Mouse (Mus musculus) limb, embryonic 14.5 days (tissue): ENCODE data around the gene Slc41a3. TPM values are rescaled to one million over a fixed set of nuclear protein-coding genes. Genes with fewer than 3 reads are reported as not detected.

Experiments used
- ATAC-seq: fragments of 200-750 bp; cut with Nextera tagmentation; 2 replicates; pipeline ENCODE4 v1.8.0; 2017; ENCODE audit warnings: low read depth, moderate number of reproducible peaks, moderate TSS enrichment; ENCODE audit not compliant: low FRiP score
- DNase-seq: peaks from one replicate; pipeline ENCODE4 v3.0.0-alpha.2; 2015; ENCODE audit warnings: low spot score
- H3K27ac ChIP-seq: fragments of 300-500 bp; sonication (generic); replicated peaks from 2 replicates; pipeline ENCODE4 v1.5.1; 2014; ENCODE audit warnings: low read depth, mild to moderate bottlenecking, low read length, moderate library complexity, mixed read lengths
- H3K27me3 ChIP-seq: fragments of 300-500 bp; sonication (generic); 2 replicates; pipeline ENCODE4 v1.6.1; 2014; ENCODE audit warnings: low read length, mixed read lengths; ENCODE audit not compliant: control insufficient read depth, insufficient read depth
- H3K36me3 ChIP-seq: fragments of 300-500 bp; sonication (generic); 2 replicates; pipeline ENCODE4 v1.6.1; 2014; ENCODE audit warnings: mild to moderate bottlenecking, low read length, moderate library complexity, mixed read lengths; ENCODE audit not compliant: control insufficient read depth, insufficient read depth
- H3K4me1 ChIP-seq: fragments of 300-500 bp; sonication (generic); 2 replicates; pipeline ENCODE4 v1.6.1; 2014; ENCODE audit warnings: antibody characterized with exemption, low read length, mixed read lengths; ENCODE audit not compliant: control insufficient read depth, insufficient read depth
- H3K4me2 ChIP-seq: fragments of 300-500 bp; sonication (generic); replicated peaks from 2 replicates; pipeline ENCODE4 v1.6.1; 2014; ENCODE audit warnings: low read depth, mild to moderate bottlenecking, low read length, moderate library complexity; ENCODE audit not compliant: severe bottlenecking
- H3K4me3 ChIP-seq: fragments of 300-500 bp; sonication (generic); replicated peaks from 2 replicates; pipeline ENCODE4 v1.5.1; 2014; ENCODE audit warnings: low read length
- H3K9ac ChIP-seq: fragments of 300-500 bp; sonication (generic); 2 replicates; pipeline ENCODE4 v1.6.1; 2014; ENCODE audit warnings: mild to moderate bottlenecking, low read depth, low read length, moderate library complexity; ENCODE audit not compliant: severe bottlenecking
- H3K9me3 ChIP-seq: fragments of 300-500 bp; sonication (generic); 2 replicates; pipeline ENCODE4 v1.6.1; 2016; ENCODE audit warnings: low read length; ENCODE audit not compliant: control insufficient read depth
- POLR2A ChIP-seq: fragments of 200-500 bp; IDR thresholded peaks from 2 replicates; pipeline ENCODE4 v1.8.0; 2012; ENCODE audit warnings: inconsistent platforms, mild to moderate bottlenecking, moderate library complexity, borderline replicate concordance; ENCODE audit not compliant: insufficient read depth, insufficient read length; ENCODE audit errors: extremely low read depth
- WGBS: fragments of 180-500 bp; shearing (Covaris S2); extraction: QIAGEN DNeasy Blood & Tissue Kit; methylation state at CpG from one replicate; pipeline ENCODE4 v1.1.7; 2014; 5-methylcytosine and 5-hydroxymethylcytosine counted together
- microRNA-seq: library from miRNA; unstranded; fragments of <30 nt; microRNA quantifications from one replicate; pipeline ENCODE4, GENCODE M21; 2016
- polyA plus RNA-seq, 2 experiments: library from polyadenylated mRNA; depleted of rRNA in 1 of 2; stranded (reverse) in 1 of 2; unstranded in 1 of 2; fragments of >200 nt; fragmentation: Nextera tagmentation in 1 of 2; extraction: Ambion mirVana in 1 of 2; gene quantifications; 2 replicates each; pipeline versions ENCODE4 v1.2.1 to v1.2.3; 2012 to 2014

Slc41a3 gene
- polyA plus RNA-seq, 2 experiments: 5.4 to 5.9 TPM

- H3K36me3 ChIP-seq: peaks cover 70% of the 10 kb centered on the region
- no peak overlapping the region for H3K4me2 ChIP-seq
- WGBS: 85% methylated on average over 2 of the region's 2 CpGs
Observed at GRCm38 (mm10) chr6:90691935-90692334, 87.4 kb downstream of the Slc41a3 start.

GRCm38 (mm10) chr6:90692404-90692803 lies 87.9 kb downstream of the Slc41a3 start:
- ATAC-seq (no peak), DNase-seq (no peak)
- 80% methylated on average over 2 of the region's 2 CpGs for WGBS
- H3K36me3 ChIP-seq: peaks cover 68% of the 10 kb centered on the region
- H3K9me3 ChIP-seq: no peaks in the 10 kb centered on the region
- H3K4me2 ChIP-seq: no peak overlapping the region
- H3K4me3 ChIP-seq: no peak overlapping the region
- TF ChIP-seq POLR2A: no peak
- no peak overlapping the region for H3K27ac ChIP-seq
- no peak overlapping the region for H3K9ac ChIP-seq
- H3K27me3 ChIP-seq: no peaks in the 10 kb centered on the region
- no peaks in the 10 kb centered on the region for H3K4me1 ChIP-seq

More at GRCm38 (mm10) chr6:90691935-90692334, 87.4 kb downstream of the Slc41a3 start:
- H3K9ac ChIP-seq: no peak overlapping the region
- H3K4me3 ChIP-seq: no peak overlapping the region
- H3K4me1 ChIP-seq: no peaks in the 10 kb centered on the region
- no peak for TF ChIP-seq POLR2A
- ATAC-seq: no peak
- H3K27ac ChIP-seq: no peak overlapping the region
- no peak for DNase-seq
- no peaks in the 10 kb centered on the region for H3K9me3 ChIP-seq
- no peaks in the 10 kb centered on the region for H3K27me3 ChIP-seq

- Histone ChIP-seq H3K4me3 (no peak overlapping the region), H3K9me3 (no peaks in the 10 kb centered on the region), H3K36me3 (peaks cover 40% of the 10 kb centered on the region), H3K4me1 (peaks cover 18% of the 10 kb centered on the region), H3K27me3 (no peaks in the 10 kb centered on the region), H3K4me2 (no peak overlapping the region), H3K27ac (no peak overlapping the region), H3K9ac (no peak overlapping the region)
- DNase-seq (no peak), ATAC-seq (no peak)
- 91% methylated on average over 1 of the region's 1 CpGs for WGBS
- no peak for TF ChIP-seq POLR2A
Observed at GRCm38 (mm10) chr6:90695754-90696153, 91.2 kb downstream of the Slc41a3 start.

Small RNA genes within 50 kb of the gene (microRNA-seq; reads per million reads assigned to microRNA genes)
- not detected for gene Gm24816

Other genes starting within 250 kb of the Slc41a3 start
- gene Zxdc, start 235.2 kb upstream of the Slc41a3 start, polyA plus RNA-seq (2012; rRNA removed): 15.1 and 18.0 TPM in 2 replicates
- gene Zxdc, start 235.2 kb upstream of the Slc41a3 start, polyA plus RNA-seq (2014; fragmentation: Nextera tagmentation; extraction: Ambion mirVana): 12.4 and 13.5 TPM in 2 replicates
- gene Cfap100, start 175.9 kb upstream of the Slc41a3 start, polyA plus RNA-seq (2012; rRNA removed): 0.78 and 1.0 TPM in 2 replicates
- 0.33 and 1.1 TPM in 2 replicates for gene Cfap100, start 175.9 kb upstream of the Slc41a3 start, polyA plus RNA-seq (2014; fragmentation: Nextera tagmentation; extraction: Ambion mirVana)
- 7.0 TPM in 2 replicates for gene Klf15, start 142.1 kb upstream of the Slc41a3 start, polyA plus RNA-seq (2012; rRNA removed)
- gene Klf15, start 142.1 kb upstream of the Slc41a3 start, polyA plus RNA-seq (2014; fragmentation: Nextera tagmentation; extraction: Ambion mirVana): 4.4 and 5.3 TPM in 2 replicates
- gene Aldh1l1, start 118.3 kb upstream of the Slc41a3 start, polyA plus RNA-seq (2012; rRNA removed): 1.3 and 1.5 TPM in 2 replicates
- 1.4 and 2.1 TPM in 2 replicates for gene Aldh1l1, start 118.3 kb upstream of the Slc41a3 start, polyA plus RNA-seq (2014; fragmentation: Nextera tagmentation; extraction: Ambion mirVana)